Mouse (Mus musculus) neural tube, embryonic 13.5 days (tissue): ENCODE measurements around the gene Med12l. TPM values are rescaled to one million over a fixed set of nuclear protein-coding genes. Genes with fewer than 3 reads are reported as not detected.
"Not testable (repeated sequence)": the region's sequence is repeated elsewhere in the genome, so short reads cannot be mapped to it uniquely, and the experiment has no call there.

Experiments used
- ATAC-seq: fragments of 200-750 bp; cut with Nextera tagmentation; 2 replicates; pipeline ENCODE4 v1.8.0; 2017; ENCODE audit warnings: low read depth, mild to moderate bottlenecking, moderate TSS enrichment, moderate library complexity
- H3K27ac ChIP-seq: fragments of 300-500 bp; sonication (generic); replicated peaks from 2 replicates; pipeline ENCODE4 v1.5.1; 2015; ENCODE audit warnings: moderate library complexity, mild to moderate bottlenecking, inconsistent platforms
- H3K27me3 ChIP-seq: fragments of 300-500 bp; sonication (generic); 2 replicates; pipeline ENCODE4 v1.6.1; 2015; ENCODE audit warnings: mild to moderate bottlenecking, inconsistent platforms
- H3K36me3 ChIP-seq: fragments of 300-500 bp; sonication (generic); 2 replicates; pipeline ENCODE4 v1.6.1; 2015; ENCODE audit warnings: mild to moderate bottlenecking, inconsistent platforms
- H3K4me1 ChIP-seq: fragments of 300-500 bp; sonication (generic); replicated peaks from 2 replicates; pipeline ENCODE4 v1.6.1; 2015; ENCODE audit warnings: inconsistent platforms
- H3K4me2 ChIP-seq: fragments of 300-500 bp; sonication (generic); 2 replicates; pipeline ENCODE4 v1.6.1; 2015; ENCODE audit warnings: inconsistent platforms, mild to moderate bottlenecking, moderate library complexity
- H3K4me3 ChIP-seq: fragments of 300-500 bp; sonication (generic); 2 replicates; pipeline ENCODE4 v1.5.1; 2015; ENCODE audit warnings: mild to moderate bottlenecking, inconsistent platforms
- H3K9ac ChIP-seq: fragments of 300-500 bp; sonication (generic); 2 replicates; pipeline ENCODE4 v1.6.1; 2015; ENCODE audit warnings: moderate library complexity, mild to moderate bottlenecking, inconsistent platforms
- H3K9me3 ChIP-seq: fragments of 300-500 bp; sonication (generic); 2 replicates; pipeline ENCODE4 v1.6.1; 2016; ENCODE audit warnings: inconsistent platforms
- WGBS: fragments of 180-500 bp; shearing (Covaris S2); methylation state at CpG from one replicate; pipeline ENCODE4 v1.1.7; 2015; 5-methylcytosine and 5-hydroxymethylcytosine counted together
- polyA plus RNA-seq: library from polyadenylated mRNA; unstranded; fragments of >200 nt; fragmentation: Nextera tagmentation; extraction: Ambion mirVana; gene quantifications from 2 replicates; pipeline ENCODE4 v1.2.1, GENCODE M21; 2015

Med12l gene
- polyA plus RNA-seq, 1 experiment from 2014 or later: 3.7 TPM

GRCm38 (mm10) chr3:59025193-59025535 lies 19.5 kb downstream of the Med12l start:
- ATAC-seq: no peak
- 55% methylated on average over 4 of the region's 4 CpGs for WGBS
- Histone ChIP-seq H3K27me3 (no peaks in the 10 kb centered on the region), H3K4me2 (no peak overlapping the region), H3K27ac (no peak overlapping the region), H3K9me3 (no peaks in the 10 kb centered on the region), H3K36me3 (no peaks in the 10 kb centered on the region), H3K4me3 (no peak overlapping the region), H3K9ac (no peak overlapping the region), H3K4me1 (peaks cover 6% of the 10 kb centered on the region; the same call in 1 of the 2 replicates)

DNA sequence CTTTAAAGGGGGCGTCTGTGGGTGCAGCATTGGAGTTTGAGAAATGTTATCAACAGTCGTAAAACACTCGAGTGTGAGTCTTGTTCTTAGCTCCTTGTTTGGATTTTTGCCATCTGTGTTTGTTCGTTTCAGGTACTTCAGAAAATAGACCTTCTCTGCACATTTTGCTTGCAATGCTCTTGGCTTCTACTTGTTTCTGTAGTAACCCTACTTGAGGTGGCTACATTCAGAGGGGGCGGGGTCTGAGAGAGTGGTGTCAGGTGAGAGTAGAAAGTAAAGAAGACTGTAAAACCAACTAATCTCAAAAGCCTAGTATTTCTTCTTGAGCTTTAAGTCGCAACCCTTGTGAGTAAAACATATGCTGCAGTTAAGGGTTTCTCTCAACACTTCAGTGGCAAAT lies 23.1 kb downstream of the Med12l start:
- Histone ChIP-seq H3K9ac (no peak overlapping the region), H3K4me2 (no peak overlapping the region), H3K9me3 (no peaks in the 10 kb centered on the region), H3K4me3 (no peak overlapping the region), H3K27ac (no peak overlapping the region), H3K36me3 (no peaks in the 10 kb centered on the region), H3K27me3 (no peaks in the 10 kb centered on the region), H3K4me1 (no peaks in the 10 kb centered on the region)
- WGBS: 89% methylated on average over 6 of the region's 6 CpGs
- no peak for ATAC-seq

GRCm38 (mm10) chr3:59030986-59031385 lies 25.4 kb downstream of the Med12l start:
- no peak overlapping the region for H3K4me2 ChIP-seq
- H3K27me3 ChIP-seq: no peaks in the 10 kb centered on the region
- no peaks in the 10 kb centered on the region for H3K4me1 ChIP-seq
- H3K36me3 ChIP-seq: no peaks in the 10 kb centered on the region
- ATAC-seq: no peak
- H3K4me3 ChIP-seq: no peak overlapping the region
- 51% methylated on average over 4 of the region's 4 CpGs for WGBS
- no peaks in the 10 kb centered on the region for H3K9me3 ChIP-seq
- H3K27ac ChIP-seq: no peak overlapping the region
- H3K9ac ChIP-seq: no peak overlapping the region

- Histone ChIP-seq H3K4me2 (no peak overlapping the region), H3K9me3 (no peaks in the 10 kb centered on the region), H3K27ac (no peak overlapping the region), H3K4me3 (no peak overlapping the region), H3K36me3 (no peaks in the 10 kb centered on the region), H3K9ac (no peak overlapping the region), H3K27me3 (no peaks in the 10 kb centered on the region), H3K4me1 (no peaks in the 10 kb centered on the region)
- 54% methylated on average over 6 of the region's 6 CpGs for WGBS
- ATAC-seq: no peak
Measured at GRCm38 (mm10) chr3:59041487-59041886, 35.9 kb downstream of the Med12l start.

DNA sequence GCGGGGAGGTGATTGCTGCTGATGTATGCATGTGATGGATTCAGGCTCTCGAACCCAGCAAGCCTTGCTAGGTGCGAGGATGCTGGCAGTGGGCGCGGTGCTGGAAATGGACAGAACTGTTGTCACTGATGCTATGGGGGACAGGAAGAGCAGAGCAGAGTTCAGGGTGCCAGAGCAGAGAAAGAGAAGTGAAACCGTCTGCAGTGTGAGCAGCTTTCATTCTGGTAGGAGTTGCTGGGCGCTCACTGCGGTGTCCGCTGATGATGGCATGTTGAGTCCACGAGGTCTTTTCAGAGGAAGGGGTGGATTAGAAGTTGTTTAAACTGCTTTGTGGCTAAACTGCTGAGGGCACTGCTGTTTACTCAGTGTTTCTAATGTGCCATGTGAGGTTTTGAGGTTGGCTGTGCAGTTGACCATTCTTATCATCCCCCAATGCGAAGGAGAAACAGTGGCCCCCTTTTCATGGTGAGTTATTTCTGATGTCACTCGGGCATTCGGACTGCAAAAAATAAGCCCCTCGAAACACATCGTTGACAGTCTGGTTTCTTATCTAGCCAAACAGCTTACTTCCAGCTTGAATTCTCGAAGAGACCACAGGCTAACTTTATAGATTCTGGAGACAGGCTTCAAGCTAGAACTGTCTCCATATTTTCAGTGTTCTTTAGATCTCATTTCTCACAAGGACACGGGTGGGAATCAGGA lies 49.4 kb downstream of the Med12l start:
- no peak overlapping the region for H3K9ac ChIP-seq
- ATAC-seq: no peak
- peaks cover 3% of the 10 kb centered on the region; the same call in 1 of the 2 replicates for H3K4me1 ChIP-seq
- WGBS: 86% methylated on average over 17 of the region's 17 CpGs
- H3K4me3 ChIP-seq: no peak overlapping the region
- no peaks in the 10 kb centered on the region for H3K36me3 ChIP-seq
- H3K9me3 ChIP-seq: no peaks in the 10 kb centered on the region
- no peaks in the 10 kb centered on the region for H3K27me3 ChIP-seq
- no peak overlapping the region for H3K27ac ChIP-seq
- no peak overlapping the region for H3K4me2 ChIP-seq

DNA sequence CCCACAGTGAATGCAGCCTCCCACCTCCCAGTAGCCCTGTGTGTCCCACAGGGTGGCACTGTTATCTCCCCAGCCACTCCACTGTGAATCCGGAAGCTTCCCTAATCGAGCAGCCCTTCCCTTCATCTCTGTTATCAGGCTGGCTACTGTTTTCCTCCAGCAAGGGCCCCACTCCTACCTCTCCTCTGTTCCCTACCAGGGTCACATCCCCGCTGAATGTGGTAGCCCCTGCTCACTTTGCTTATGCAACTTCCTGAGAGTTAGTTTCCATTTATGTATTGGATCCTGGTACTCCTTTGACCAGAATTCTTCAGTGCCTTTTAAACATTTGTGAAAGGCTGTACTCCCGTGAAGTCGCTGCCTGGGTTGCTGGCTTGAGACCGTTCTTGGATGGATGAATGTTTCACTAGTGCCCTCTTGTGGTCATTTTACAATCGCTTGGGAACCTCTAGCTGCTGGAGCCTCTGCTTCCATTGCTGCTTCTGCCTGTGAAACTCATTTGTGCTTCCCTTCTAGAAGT lies 53.5 kb downstream of the Med12l start:
- no peaks in the 10 kb centered on the region for H3K9me3 ChIP-seq
- H3K36me3 ChIP-seq: no peaks in the 10 kb centered on the region
- 4% methylated on average over 7 of the region's 7 CpGs for WGBS
- H3K4me3 ChIP-seq: no peak overlapping the region
- H3K4me1 ChIP-seq: peaks cover 3% of the 10 kb centered on the region; the same call in 1 of the 2 replicates
- peak overlapping the region; percentile 27; the same call in 1 of the 2 replicates for H3K4me2 ChIP-seq
- H3K27me3 ChIP-seq: no peaks in the 10 kb centered on the region
- H3K9ac ChIP-seq: no peak overlapping the region
- no peak overlapping the region for H3K27ac ChIP-seq
- ATAC-seq: peak; percentile 92

GRCm38 (mm10) chr3:59060131-59060530 lies 54.5 kb downstream of the Med12l start:
- no peak overlapping the region for H3K4me2 ChIP-seq
- no peak overlapping the region for H3K4me3 ChIP-seq
- H3K27ac ChIP-seq: no peak overlapping the region
- ATAC-seq: no peak
- H3K9ac ChIP-seq: no peak overlapping the region
- H3K36me3 ChIP-seq: no peaks in the 10 kb centered on the region
- H3K4me1 ChIP-seq: peaks cover 3% of the 10 kb centered on the region; the same call in 1 of the 2 replicates
- WGBS: 84% methylated on average over 7 of the region's 7 CpGs
- no peaks in the 10 kb centered on the region for H3K27me3 ChIP-seq
- no peaks in the 10 kb centered on the region for H3K9me3 ChIP-seq

- H3K9ac ChIP-seq: no peak overlapping the region
- no peak for ATAC-seq
- H3K27ac ChIP-seq: no peak overlapping the region
Measured at GRCm38 (mm10) chr3:59062141-59062540, 56.5 kb downstream of the Med12l start.

DNA sequence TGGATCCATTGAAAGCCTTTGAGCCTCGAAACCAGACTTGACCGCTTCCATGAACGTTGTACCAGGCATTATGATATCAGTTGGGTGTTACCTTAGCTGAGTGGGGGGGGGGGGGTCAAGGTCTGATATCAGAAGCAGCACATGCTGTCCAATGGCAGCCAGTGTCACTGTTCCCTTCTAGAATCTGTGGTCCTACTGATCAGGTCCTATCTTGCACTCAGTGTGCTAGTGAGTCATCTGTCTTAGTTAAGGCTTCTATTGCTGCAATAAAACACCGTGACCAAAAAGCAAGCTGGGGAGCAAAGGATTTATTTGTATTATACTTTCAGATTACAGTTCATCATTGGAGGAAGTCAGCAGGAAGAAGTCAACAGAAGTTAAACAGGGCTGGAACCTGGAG lies 57.8 kb downstream of the Med12l start:
- Histone ChIP-seq H3K4me2 (no peak overlapping the region), H3K27ac (no peak overlapping the region), H3K4me1 (peaks cover 3% of the 10 kb centered on the region; the same call in 1 of the 2 replicates), H3K9me3 (no peaks in the 10 kb centered on the region), H3K36me3 (no peaks in the 10 kb centered on the region), H3K27me3 (no peaks in the 10 kb centered on the region), H3K4me3 (no peak overlapping the region), H3K9ac (no peak overlapping the region)
- no peak for ATAC-seq
- 84% methylated on average over 4 of the region's 4 CpGs for WGBS

More at GRCm38 (mm10) chr3:59062141-59062540, 56.5 kb downstream of the Med12l start:
- Histone ChIP-seq H3K4me1 (peaks cover 3% of the 10 kb centered on the region; the same call in 1 of the 2 replicates), H3K4me3 (no peak overlapping the region), H3K36me3 (no peaks in the 10 kb centered on the region), H3K4me2 (no peak overlapping the region), H3K9me3 (no peaks in the 10 kb centered on the region), H3K27me3 (no peaks in the 10 kb centered on the region)
- 80% methylated on average over 5 of the region's 5 CpGs for WGBS

DNA sequence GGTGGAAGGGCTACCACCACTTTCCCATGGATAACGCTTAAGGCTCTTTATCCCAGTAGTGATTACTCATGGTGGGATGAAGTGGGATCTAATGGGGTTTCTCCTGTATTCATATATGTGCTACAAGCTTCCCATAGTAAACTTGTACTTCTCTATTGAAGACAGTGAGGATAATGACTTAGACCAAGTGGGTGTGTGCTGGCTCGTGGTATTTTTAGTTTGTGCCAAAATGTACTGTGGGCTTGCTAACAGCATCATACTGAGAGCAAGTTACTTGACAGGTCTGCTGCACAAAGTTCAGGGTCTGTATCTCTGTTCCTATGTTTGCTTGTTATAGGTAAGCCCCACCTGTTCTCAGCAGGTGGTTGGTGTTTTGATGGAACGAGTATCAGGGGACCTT lies 60.3 kb downstream of the Med12l start:
- Histone ChIP-seq H3K27ac (no peak overlapping the region), H3K4me3 (no peak overlapping the region), H3K4me1 (no peaks in the 10 kb centered on the region; the same call in 1 of the 2 replicates), H3K4me2 (no peak overlapping the region), H3K36me3 (no peaks in the 10 kb centered on the region), H3K9me3 (no peaks in the 10 kb centered on the region), H3K27me3 (no peaks in the 10 kb centered on the region), H3K9ac (no peak overlapping the region)
- no peak for ATAC-seq
- WGBS: 91% methylated on average over 3 of the region's 3 CpGs

GRCm38 (mm10) chr3:59066558-59067294 lies 61.1 kb downstream of the Med12l start:
- Histone ChIP-seq H3K36me3 (no peaks in the 10 kb centered on the region), H3K4me3 (no peak overlapping the region), H3K27me3 (no peaks in the 10 kb centered on the region), H3K4me2 (no peak overlapping the region), H3K9me3 (no peaks in the 10 kb centered on the region), H3K9ac (no peak overlapping the region), H3K4me1 (no peaks in the 10 kb centered on the region; the same call in 1 of the 2 replicates), H3K27ac (no peak overlapping the region)
- no peak for ATAC-seq
- WGBS: 83% methylated on average over 8 of the region's 8 CpGs

DNA sequence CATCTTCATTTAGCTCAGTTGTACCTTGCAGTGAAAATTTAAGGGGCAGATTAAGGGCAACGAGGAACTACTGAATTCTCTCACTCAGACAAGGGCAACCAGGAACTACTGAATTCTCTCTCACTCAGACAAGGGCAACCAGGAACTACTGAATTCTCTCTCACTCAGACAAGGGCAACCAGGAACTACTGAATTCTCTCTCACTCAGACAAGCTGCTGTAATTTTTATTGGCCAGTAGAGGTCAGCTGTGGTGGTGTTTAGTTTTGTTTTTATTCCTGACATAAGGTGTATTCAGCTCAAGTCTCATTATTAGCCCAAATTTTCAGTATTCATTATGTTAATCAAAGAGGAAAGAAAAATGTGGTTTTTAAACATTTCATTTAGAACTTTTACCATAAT lies 63.4 kb downstream of the Med12l start:
- H3K4me2 ChIP-seq, H3K4me1 ChIP-seq, H3K27me3 ChIP-seq, H3K4me3 ChIP-seq, H3K9me3 ChIP-seq, ATAC-seq, H3K36me3 ChIP-seq, H3K27ac ChIP-seq, H3K9ac ChIP-seq: not testable (repeated sequence)
- 100% methylated on average over 1 of the region's 1 CpGs for WGBS
